Mouse (Mus musculus) liver, embryonic 18 days (tissue): ENCODE data around the gene Washc4. TPM values are rescaled to one million over a fixed set of nuclear protein-coding genes. Genes with fewer than 3 reads are reported as not detected.

Experiments
- polyA plus RNA-seq: library from polyadenylated mRNA; depleted of rRNA; stranded (reverse); fragments of >200 nt; gene quantifications from 2 replicates; pipeline ENCODE4 v1.2.3, GENCODE M21; 2012; rRNA removed

Gene Washc4
- polyA plus RNA-seq: 3.3 and 3.6 TPM in 2 replicates

GRCm38 (mm10) chr10:83543439-83544102, at the start of gene Washc4:
Gene Washc4, plus strand, starts transcription at chr10:83543752.

GRCm38 (mm10) chr10:83533910-83534283, 9.7 kb upstream of the Washc4 start, which contains the start of gene Aldh1l2:
Gene Aldh1l2, minus strand, starts transcription at chr10:83534140.

Other genes starting within 250 kb of the Washc4 start
- 0.09 and 0.11 TPM in 2 replicates for gene Slc41a2, start 205.9 kb upstream of the Washc4 start, polyA plus RNA-seq
- 0.17 TPM in 2 replicates for gene D10Wsu102e, start 183.5 kb upstream of the Washc4 start, polyA plus RNA-seq
- 2.7 and 3.1 TPM in 2 replicates for gene Aldh1l2, start 9.6 kb upstream of the Washc4 start, polyA plus RNA-seq
- gene Appl2, start 105.0 kb downstream of the Washc4 start, polyA plus RNA-seq: 12.5 and 18.0 TPM in 2 replicates
- 0.31 and 0.60 TPM in 2 replicates for gene 1500009L16Rik, start 179.1 kb downstream of the Washc4 start, polyA plus RNA-seq